Mouse (Mus musculus): ENCODE measurements around the gene Galntl5. TPM values are rescaled to one million over a fixed set of nuclear protein-coding genes. Genes with fewer than 3 reads are reported as not detected.

The Galntl5 gene
- polyA plus RNA-seq, 1 experiment from 2014 or later = not detected

GRCm38 (mm10) chr5:25245806-25246472, 64.7 kb downstream of the Galntl5 start:
- TF ChIP-seq CTCF (IDR thresholded peaks at IDR 0.05) = no peak
- in situ Hi-C loops (cut with MboI; ENCODE audit: low pct_unique_long_range_greater_than_20kb) = no loop called here
- POLR2A ChIA-PET = interaction anchor here (1.1 kb wide), 1 partner anchor 18 kb away, joined by 3 read pairs; no protein-coding TSS in a partner anchor
- DNase-seq (ENCODE audit: low read depth, low spot score) (no peak), ATAC-seq (no peak)
- H3K27me3 ChIP-seq = no peaks in the 10 kb centered on the region
- CTCF ChIA-PET = interaction anchor here (0.8 to 1.2 kb wide), 2 partner anchors 16 to 17 kb away, joined by 4 read pairs; no protein-coding TSS in a partner anchor

GRCm38 (mm10) chr5:25246473-25246865, 65.2 kb downstream of the Galntl5 start:
- DNase-seq (ENCODE audit: low read depth, low spot score) = no peak
- in situ Hi-C loops (cut with MboI; ENCODE audit: low pct_unique_long_range_greater_than_20kb) = no loop called here
- no peak for ATAC-seq
- no peaks in the 10 kb centered on the region for H3K27me3 ChIP-seq
- POLR2A ChIA-PET = interaction anchor here (1.1 to 1.2 kb wide), 2 partner anchors 10 to 19 kb away, joined by 3 to 4 read pairs; no protein-coding TSS in a partner anchor
- TF ChIP-seq CTCF (IDR thresholded peaks at IDR 0.05) = no peak
- CTCF ChIA-PET = interaction anchor here (0.8 to 1.7 kb wide), 3 partner anchors 15 to 24 kb away, joined by 4 read pairs; no protein-coding TSS in a partner anchor

GRCm38 (mm10) chr5:25247036-25247435, 65.8 kb downstream of the Galntl5 start:
- DNase-seq (ENCODE audit: low read depth, low spot score) (no peak), ATAC-seq (no peak)
- CTCF ChIA-PET = interaction anchor here (1.2 to 1.7 kb wide), 3 partner anchors 9 to 23 kb away, joined by 3 to 4 read pairs (median 4); no protein-coding TSS in a partner anchor
- in situ Hi-C loops (cut with MboI; ENCODE audit: low pct_unique_long_range_greater_than_20kb) = no loop called here
- POLR2A ChIA-PET = interaction anchor here (1.2 kb wide), 1 partner anchor 10 kb away, joined by 4 read pairs; no protein-coding TSS in a partner anchor
- no peak for TF ChIP-seq CTCF (IDR thresholded peaks at IDR 0.05)
- no peaks in the 10 kb centered on the region for H3K27me3 ChIP-seq

GRCm38 (mm10) chr5:25252423-25252822, 71.2 kb downstream of the Galntl5 start:
- POLR2A ChIA-PET = no interaction called here
- no peak for ATAC-seq
- DNase-seq (ENCODE audit: low read depth, low spot score) = no peak
- in situ Hi-C loops (cut with MboI; ENCODE audit: low pct_unique_long_range_greater_than_20kb) = no loop called here
- CTCF ChIA-PET = no interaction called here
- TF ChIP-seq CTCF (IDR thresholded peaks at IDR 0.05) = no peak
- H3K27me3 ChIP-seq = no peaks in the 10 kb centered on the region

- no peak for ATAC-seq
- H3K27me3 ChIP-seq = no peaks in the 10 kb centered on the region
- in situ Hi-C loops (cut with MboI; ENCODE audit: low pct_unique_long_range_greater_than_20kb) = no loop called here
- no peak for TF ChIP-seq CTCF (IDR thresholded peaks at IDR 0.05)
- ChIA-PET CTCF (no interaction called here), POLR2A (no interaction called here)
- DNase-seq (ENCODE audit: low read depth, low spot score) = no peak
Observed at GRCm38 (mm10) chr5:25252825-25253544, 71.7 kb downstream of the Galntl5 start.

- CTCF ChIA-PET = no interaction called here
- ATAC-seq (no peak), DNase-seq (ENCODE audit: low read depth, low spot score) (no peak)
- no peak for TF ChIP-seq CTCF (IDR thresholded peaks at IDR 0.05)
- no peaks in the 10 kb centered on the region for H3K27me3 ChIP-seq
- in situ Hi-C loops (cut with MboI; ENCODE audit: low pct_unique_long_range_greater_than_20kb) = no loop called here
- POLR2A ChIA-PET = interaction anchor here (1.1 kb wide), 1 partner anchor 32 kb away, joined by 3 read pairs; no protein-coding TSS in a partner anchor
Observed at GRCm38 (mm10) chr5:25254491-25254890, 73.2 kb downstream of the Galntl5 start.

- TF ChIP-seq CTCF (IDR thresholded peaks at IDR 0.05) = no peak
- in situ Hi-C loops (cut with MboI; ENCODE audit: low pct_unique_long_range_greater_than_20kb) = no loop called here
- ATAC-seq = no peak
- CTCF ChIA-PET = interaction anchor here (1.0 kb wide), 1 partner anchor 9 kb away, joined by 3 read pairs; no protein-coding TSS in a partner anchor
- POLR2A ChIA-PET = interaction anchor here (1.7 kb wide), 1 partner anchor 10 kb away, joined by 4 read pairs; no protein-coding TSS in a partner anchor
- H3K27me3 ChIP-seq = no peaks in the 10 kb centered on the region
- DNase-seq (ENCODE audit: low read depth, low spot score) = no peak
Observed at GRCm38 (mm10) chr5:25256686-25257085, 75.4 kb downstream of the Galntl5 start.

- ATAC-seq = no peak
- in situ Hi-C loops (cut with MboI; ENCODE audit: low pct_unique_long_range_greater_than_20kb) = no loop called here
- POLR2A ChIA-PET = interaction anchor here (0.6 kb wide), 1 partner anchor 14 kb away, joined by 3 read pairs; no protein-coding TSS in a partner anchor
Observed at GRCm38 (mm10) chr5:25261452-25261851, 80.2 kb downstream of the Galntl5 start.

GRCm38 (mm10) chr5:25262266-25262665, 81.0 kb downstream of the Galntl5 start:
- ATAC-seq = no peak
- DNase-seq (ENCODE audit: low read depth, low spot score) = no peak
- no peak for TF ChIP-seq CTCF (IDR thresholded peaks at IDR 0.05)
- H3K27me3 ChIP-seq = no peaks in the 10 kb centered on the region
- ChIA-PET CTCF (interaction anchor here (1.2 kb wide), 1 partner anchor 16 kb away, joined by 4 read pairs; no protein-coding TSS in a partner anchor), POLR2A (interaction anchor here (0.7 kb wide), 1 partner anchor 9 kb away, joined by 4 read pairs; no protein-coding TSS in a partner anchor)
- in situ Hi-C loops (cut with MboI; ENCODE audit: low pct_unique_long_range_greater_than_20kb) = no loop called here

More at GRCm38 (mm10) chr5:25261452-25261851, 80.2 kb downstream of the Galntl5 start:
- CTCF ChIA-PET = interaction anchor here (0.5 to 1.2 kb wide), 2 partner anchors 15 to 16 kb away, joined by 3 to 4 read pairs; no protein-coding TSS in a partner anchor
- no peak for TF ChIP-seq CTCF (IDR thresholded peaks at IDR 0.05)
- no peaks in the 10 kb centered on the region for H3K27me3 ChIP-seq
- DNase-seq (ENCODE audit: low read depth, low spot score) = no peak

- no peak for ATAC-seq
- no peaks in the 10 kb centered on the region for H3K27me3 ChIP-seq
- POLR2A ChIA-PET = no interaction called here
- CTCF ChIA-PET = interaction anchor here (1.3 kb wide), 1 partner anchor 8 kb away, joined by 3 read pairs; no protein-coding TSS in a partner anchor
- in situ Hi-C loops (cut with MboI; ENCODE audit: low pct_unique_long_range_greater_than_20kb) = no loop called here
- no peak for TF ChIP-seq CTCF (IDR thresholded peaks at IDR 0.05)
- DNase-seq (ENCODE audit: low read depth, low spot score) = no peak
Observed at GRCm38 (mm10) chr5:25268258-25268888, 87.1 kb downstream of the Galntl5 start.

Other genes with a start within 250 kb of the Galntl5 start
- 37.7 TPM for gene Prkag2, start 80.8 kb upstream of the Galntl5 start, polyA plus RNA-seq (2021)
- gene Galnt11, start 40.4 kb downstream of the Galntl5 start, polyA plus RNA-seq (2021) = 42.7 TPM
- gene E130116L18Rik, start 41.7 kb downstream of the Galntl5 start, polyA plus RNA-seq (2021) = 0.58 TPM

Data from Patski (cell line).